Mouse (Mus musculus) midbrain, embryonic 13.5 days (tissue): Measurements from ENCODE around the gene Exoc4. TPM values are rescaled to one million over a fixed set of nuclear protein-coding genes. Genes with fewer than 3 reads are reported as not detected.

Experiments used
- ATAC-seq: fragments of 200-750 bp; cut with Nextera tagmentation; 2 replicates; pipeline ENCODE4 v1.8.0; 2017; ENCODE audit warnings: mild to moderate bottlenecking, moderate TSS enrichment, moderate library complexity
- H3K27ac ChIP-seq: fragments of 300-500 bp; sonication (generic); 2 replicates; pipeline ENCODE4 v1.5.1; 2015; ENCODE audit warnings: inconsistent platforms, mild to moderate bottlenecking, moderate library complexity
- H3K27me3 ChIP-seq: fragments of 300-500 bp; sonication (generic); 2 replicates; pipeline ENCODE4 v1.6.1; 2015; ENCODE audit warnings: mild to moderate bottlenecking, inconsistent platforms
- H3K36me3 ChIP-seq: fragments of 300-500 bp; sonication (generic); 2 replicates; pipeline ENCODE4 v1.6.1; 2015; ENCODE audit warnings: mild to moderate bottlenecking, inconsistent platforms
- H3K4me1 ChIP-seq: fragments of 300-500 bp; sonication (generic); replicated peaks from 2 replicates; pipeline ENCODE4 v1.6.1; 2015; ENCODE audit warnings: inconsistent platforms
- H3K4me2 ChIP-seq: fragments of 300-500 bp; sonication (generic); replicated peaks from 2 replicates; pipeline ENCODE4 v1.6.1; 2015; ENCODE audit warnings: moderate library complexity, mild to moderate bottlenecking, inconsistent platforms
- H3K4me3 ChIP-seq: fragments of 300-500 bp; sonication (generic); replicated peaks from 2 replicates; pipeline ENCODE4 v1.5.1; 2015; ENCODE audit warnings: mild to moderate bottlenecking, inconsistent platforms
- H3K9ac ChIP-seq: fragments of 300-500 bp; sonication (generic); replicated peaks from 2 replicates; pipeline ENCODE4 v1.6.1; 2015; ENCODE audit warnings: mild to moderate bottlenecking, inconsistent platforms
- H3K9me3 ChIP-seq: fragments of 300-500 bp; sonication (generic); 2 replicates; pipeline ENCODE4 v1.6.1; 2016; ENCODE audit warnings: mild to moderate bottlenecking, inconsistent platforms
- WGBS: fragments of 180-500 bp; shearing (Covaris S2); methylation state at CpG from one replicate; pipeline ENCODE4 v1.1.7; 2015; 5-methylcytosine and 5-hydroxymethylcytosine counted together
- polyA plus RNA-seq: library from polyadenylated mRNA; unstranded; fragments of >200 nt; fragmentation: Nextera tagmentation; extraction: Ambion mirVana; gene quantifications from 2 replicates; pipeline ENCODE4 v1.2.1, GENCODE M21; 2015

Gene Exoc4
- polyA plus RNA-seq, 1 experiment from 2014 or later: 50.7 TPM

DNA sequence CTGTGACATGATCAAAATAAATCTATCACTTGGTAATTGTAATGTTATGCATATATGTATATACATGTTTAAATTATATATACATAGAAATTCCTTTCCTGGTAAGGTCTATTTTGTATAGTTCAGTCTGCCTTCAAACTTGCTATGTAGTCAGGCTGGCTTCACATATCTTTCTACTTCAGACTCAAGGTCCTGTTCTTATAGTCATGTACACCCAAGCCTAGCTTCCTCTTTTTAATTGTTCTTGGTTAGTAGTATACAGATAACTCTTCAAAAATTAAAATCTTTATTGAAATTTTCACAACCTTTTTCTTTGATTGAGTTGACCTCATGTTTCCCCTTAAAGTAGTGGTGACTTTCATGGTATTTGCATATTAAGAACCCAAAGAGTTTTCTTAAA, 176.1 kb downstream of the Exoc4 start:
- Histone ChIP-seq H3K36me3 (no peaks in the 10 kb centered on the region), H3K4me2 (no peak overlapping the region), H3K9me3 (no peaks in the 10 kb centered on the region), H3K4me3 (no peak overlapping the region), H3K27ac (no peak overlapping the region), H3K9ac (no peak overlapping the region), H3K4me1 (0 out of 2 replicates have a peak, but pooled peaks cover 3% of the 10 kb centered on the region), H3K27me3 (no peaks in the 10 kb centered on the region)
- no peak for ATAC-seq

DNA sequence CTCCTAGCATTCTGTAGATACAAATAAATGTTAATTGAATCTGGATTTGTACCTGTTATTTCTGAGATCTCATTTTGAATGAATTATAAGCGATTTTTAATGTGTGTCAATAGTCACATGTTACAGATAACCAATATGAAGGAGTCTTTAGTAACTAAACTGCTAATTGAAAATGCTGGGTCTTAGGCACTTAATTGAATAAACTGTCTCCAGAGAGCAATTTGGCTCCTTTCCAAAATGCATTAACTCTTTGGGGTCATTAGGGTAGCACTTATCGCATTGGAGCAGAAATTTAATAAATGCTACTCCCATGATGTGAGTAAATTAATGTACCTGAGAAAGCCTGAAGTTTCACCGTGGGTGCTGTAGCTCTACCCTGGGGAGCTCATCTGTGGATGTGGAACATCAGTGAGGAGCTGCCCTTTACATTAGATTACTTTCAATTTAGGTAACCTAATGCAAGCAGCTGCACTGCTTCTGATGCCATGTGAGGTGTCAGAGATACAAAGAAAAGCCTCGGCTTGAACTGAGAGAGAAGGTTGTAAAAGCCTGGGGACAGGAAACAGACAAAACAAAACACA, 182.4 kb downstream of the Exoc4 start:
- H3K9ac ChIP-seq: no peak overlapping the region
- H3K9me3 ChIP-seq: no peaks in the 10 kb centered on the region
- ATAC-seq: no peak
- no peak overlapping the region for H3K4me3 ChIP-seq
- no peaks in the 10 kb centered on the region for H3K36me3 ChIP-seq
- H3K4me2 ChIP-seq: no peak overlapping the region
- H3K27me3 ChIP-seq: no peaks in the 10 kb centered on the region
- peaks cover 5% of the 10 kb centered on the region; the same call in 1 of the 2 replicates for H3K4me1 ChIP-seq
- no peak overlapping the region for H3K27ac ChIP-seq
- 47% methylated on average over 4 of the region's 4 CpGs for WGBS

- WGBS: 47% methylated on average over 1 of the region's 1 CpGs
- Histone ChIP-seq H3K36me3 (peaks cover 4% of the 10 kb centered on the region; the same call in 1 of the 2 replicates), H3K9me3 (no peaks in the 10 kb centered on the region), H3K27ac (no peak overlapping the region), H3K9ac (no peak overlapping the region), H3K27me3 (no peaks in the 10 kb centered on the region), H3K4me1 (no peaks in the 10 kb centered on the region), H3K4me3 (no peak overlapping the region), H3K4me2 (no peak overlapping the region)
- no peak for ATAC-seq
Observed at GRCm38 (mm10) chr6:33440508-33440907, 191.6 kb downstream of the Exoc4 start.

GRCm38 (mm10) chr6:33453810-33454209, 204.9 kb downstream of the Exoc4 start:
- H3K36me3 ChIP-seq: no peaks in the 10 kb centered on the region
- 0 out of 2 replicates have a peak, but pooled peaks cover 11% of the 10 kb centered on the region for H3K4me1 ChIP-seq
- H3K27ac ChIP-seq: no peak overlapping the region
- H3K27me3 ChIP-seq: no peaks in the 10 kb centered on the region
- H3K4me2 ChIP-seq: no peak overlapping the region
- ATAC-seq: no peak
- no peaks in the 10 kb centered on the region for H3K9me3 ChIP-seq
- H3K4me3 ChIP-seq: no peak overlapping the region
- 89% methylated on average over 2 of the region's 2 CpGs for WGBS
- H3K9ac ChIP-seq: no peak overlapping the region

DNA sequence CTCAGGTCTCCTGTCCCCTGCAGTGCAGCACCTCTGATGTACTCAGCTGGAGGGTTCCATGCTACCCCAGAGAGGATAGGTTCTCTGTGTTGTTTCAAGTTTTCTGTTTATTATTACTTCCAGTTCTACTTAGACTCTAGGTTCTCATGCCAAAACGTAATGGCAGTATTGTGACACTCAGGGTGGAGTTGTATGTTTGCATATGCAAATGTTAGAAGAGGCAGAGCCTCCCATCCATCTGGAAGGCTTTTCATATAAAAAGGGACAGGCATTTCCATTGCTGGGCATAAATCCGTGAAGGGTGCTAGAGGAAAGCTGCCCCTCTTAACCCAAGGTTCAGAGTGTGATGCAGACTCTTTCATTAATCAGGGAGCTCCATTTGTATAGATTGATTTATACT, 205.5 kb downstream of the Exoc4 start:
- H3K4me2 ChIP-seq: no peak overlapping the region
- 0 out of 2 replicates have a peak, but pooled peaks cover 11% of the 10 kb centered on the region for H3K4me1 ChIP-seq
- H3K36me3 ChIP-seq: no peaks in the 10 kb centered on the region
- 39% methylated on average over 2 of the region's 2 CpGs for WGBS
- no peak overlapping the region for H3K9ac ChIP-seq
- H3K9me3 ChIP-seq: no peaks in the 10 kb centered on the region
- no peak for ATAC-seq
- no peaks in the 10 kb centered on the region for H3K27me3 ChIP-seq
- H3K27ac ChIP-seq: no peak overlapping the region
- no peak overlapping the region for H3K4me3 ChIP-seq

GRCm38 (mm10) chr6:33455238-33455637, 206.4 kb downstream of the Exoc4 start:
- WGBS: 70% methylated on average over 1 of the region's 1 CpGs
- Histone ChIP-seq H3K9ac (no peak overlapping the region), H3K27ac (no peak overlapping the region), H3K27me3 (no peaks in the 10 kb centered on the region), H3K4me1 (0 out of 2 replicates have a peak, but pooled peaks cover 11% of the 10 kb centered on the region), H3K4me2 (no peak overlapping the region), H3K4me3 (no peak overlapping the region), H3K9me3 (no peaks in the 10 kb centered on the region), H3K36me3 (no peaks in the 10 kb centered on the region)
- no peak for ATAC-seq

GRCm38 (mm10) chr6:33464862-33465261, 216.0 kb downstream of the Exoc4 start:
- Histone ChIP-seq H3K27me3 (no peaks in the 10 kb centered on the region), H3K4me2 (no peak overlapping the region), H3K9me3 (no peaks in the 10 kb centered on the region), H3K36me3 (no peaks in the 10 kb centered on the region), H3K4me3 (no peak overlapping the region), H3K9ac (no peak overlapping the region), H3K27ac (peak overlapping the region; percentile 52), H3K4me1 (peaks cover 15% of the 10 kb centered on the region)
- peak; percentile 68 for ATAC-seq
- WGBS: 54% methylated on average over 3 of the region's 3 CpGs

DNA sequence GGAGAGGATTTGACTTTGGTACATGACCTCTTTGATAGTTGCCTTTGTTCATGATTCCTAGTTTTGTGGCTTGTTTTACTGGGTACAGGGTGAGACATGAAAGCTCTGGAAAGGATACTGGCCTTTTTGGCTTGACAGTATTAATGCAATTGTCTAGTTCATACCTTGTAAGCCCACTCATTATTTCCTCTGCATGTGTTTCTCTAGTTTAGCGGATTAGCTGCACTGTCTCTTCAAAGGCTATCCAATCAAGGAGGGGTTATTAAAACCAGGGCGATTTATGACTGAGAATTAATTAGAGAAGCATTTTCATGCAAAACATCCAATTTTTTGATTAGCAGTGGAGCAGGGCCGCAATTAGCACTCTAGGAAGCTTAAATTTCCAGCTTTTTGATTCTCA, 216.5 kb downstream of the Exoc4 start:
- Histone ChIP-seq H3K27ac (peak overlapping the region; percentile 52), H3K4me2 (no peak overlapping the region), H3K9ac (no peak overlapping the region), H3K36me3 (no peaks in the 10 kb centered on the region), H3K4me3 (no peak overlapping the region), H3K4me1 (peaks cover 15% of the 10 kb centered on the region), H3K27me3 (no peaks in the 10 kb centered on the region), H3K9me3 (no peaks in the 10 kb centered on the region)
- peak; percentile 70 for ATAC-seq
- WGBS: 39% methylated on average over 3 of the region's 3 CpGs

GRCm38 (mm10) chr6:33466168-33466839, 217.4 kb downstream of the Exoc4 start:
- H3K4me3 ChIP-seq: no peak overlapping the region
- 91% methylated on average over 5 of the region's 5 CpGs for WGBS
- no peak overlapping the region for H3K4me2 ChIP-seq
- no peak overlapping the region for H3K9ac ChIP-seq
- H3K27ac ChIP-seq: no peak overlapping the region
- H3K9me3 ChIP-seq: peaks cover 5% of the 10 kb centered on the region; the same call in 1 of the 2 replicates
- H3K27me3 ChIP-seq: no peaks in the 10 kb centered on the region
- H3K4me1 ChIP-seq: peaks cover 15% of the 10 kb centered on the region
- H3K36me3 ChIP-seq: no peaks in the 10 kb centered on the region
- no peak for ATAC-seq

GRCm38 (mm10) chr6:33468480-33468879, 219.6 kb downstream of the Exoc4 start:
- Histone ChIP-seq H3K4me2 (no peak overlapping the region), H3K4me1 (peaks cover 15% of the 10 kb centered on the region), H3K27me3 (no peaks in the 10 kb centered on the region), H3K4me3 (no peak overlapping the region), H3K9ac (no peak overlapping the region), H3K9me3 (peaks cover 5% of the 10 kb centered on the region; the same call in 1 of the 2 replicates), H3K27ac (no peak overlapping the region), H3K36me3 (no peaks in the 10 kb centered on the region)
- ATAC-seq: no peak
- 91% methylated on average over 5 of the region's 5 CpGs for WGBS

DNA sequence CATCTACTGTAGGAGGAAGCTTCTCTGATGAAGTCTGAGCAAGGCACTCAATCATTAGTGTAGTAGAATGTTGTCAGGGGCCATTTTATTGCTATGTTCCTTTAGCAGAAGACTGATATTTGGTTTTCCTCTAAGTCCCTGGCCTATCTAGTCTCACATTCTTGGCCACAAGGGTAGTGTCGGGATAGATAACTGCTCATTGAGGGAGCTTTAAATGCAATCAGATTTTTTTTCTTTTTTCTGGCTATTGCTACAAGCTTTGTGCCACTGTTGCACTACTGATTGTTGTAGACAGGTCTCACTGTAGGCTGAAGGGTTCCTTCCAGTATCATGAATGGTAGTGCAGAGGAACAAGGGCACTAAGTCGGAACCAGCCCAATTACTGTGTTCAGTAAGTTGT, 227.2 kb downstream of the Exoc4 start:
- Histone ChIP-seq H3K36me3 (no peaks in the 10 kb centered on the region), H3K27me3 (no peaks in the 10 kb centered on the region), H3K9ac (no peak overlapping the region), H3K4me1 (peaks cover 5% of the 10 kb centered on the region; the same call in 1 of the 2 replicates), H3K4me2 (no peak overlapping the region), H3K4me3 (no peak overlapping the region), H3K9me3 (peaks cover 1% of the 10 kb centered on the region; the same call in 1 of the 2 replicates), H3K27ac (no peak overlapping the region)
- ATAC-seq: no peak
- WGBS: 91% methylated on average over 2 of the region's 2 CpGs

- no peak for ATAC-seq
Observed at GRCm38 (mm10) chr6:33484568-33484967, 235.7 kb downstream of the Exoc4 start.

More at GRCm38 (mm10) chr6:33484568-33484967, 235.7 kb downstream of the Exoc4 start:
- Histone ChIP-seq H3K9ac (no peak overlapping the region), H3K27ac (no peak overlapping the region), H3K9me3 (no peaks in the 10 kb centered on the region), H3K4me2 (no peak overlapping the region), H3K36me3 (no peaks in the 10 kb centered on the region), H3K4me1 (peaks cover 7% of the 10 kb centered on the region; the same call in 1 of the 2 replicates), H3K27me3 (no peaks in the 10 kb centered on the region), H3K4me3 (no peak overlapping the region)
- WGBS: 91% methylated on average over 9 of the region's 9 CpGs
